Mouse (Mus musculus): ENCODE data around the gene Btn1a1. TPM values are rescaled to one million over a fixed set of nuclear protein-coding genes. Genes with fewer than 3 reads are reported as not detected.

The Btn1a1 gene
- polyA plus RNA-seq, 1 experiment from 2014 or later, result not detected

GRCm38 (mm10) chr13:23491990-23492389, 26.3 kb upstream of the Btn1a1 start:
- Histone ChIP-seq H3K4me2 (ENCODE audit: low read depth) (peak overlapping the region; percentile 28), H3K4me3 (ENCODE audit: low read depth, low read length) (peak overlapping the region; percentile 19; the same call in 1 of the 2 replicates), H3K9me3 (ENCODE audit: control insufficient read depth, low read length) (no peaks in the 10 kb centered on the region), H3K9ac (ENCODE audit: low read length) (no peak overlapping the region), H3K27ac (ENCODE audit: low read depth, low read length) (no peak overlapping the region), H3K36me3 (ENCODE audit: control insufficient read depth, insufficient read depth, low read length) (no peaks in the 10 kb centered on the region), H3K4me1 (ENCODE audit: control insufficient read depth, insufficient read depth, low read length) (no peaks in the 10 kb centered on the region), H3K27me3 (ENCODE audit: control insufficient read depth, insufficient read depth, low read length) (no peaks in the 10 kb centered on the region)
- DNase-seq (ENCODE audit: low spot score) (peak; percentile 41), ATAC-seq (ENCODE audit: insufficient read depth, low FRiP score, low TSS enrichment) (peak; percentile 56; the same call in 1 of the 2 replicates)
- 4% methylated on average over 14 of the region's 14 CpGs for WGBS

- H3K4me1 ChIP-seq (ENCODE audit: control insufficient read depth, insufficient read depth, low read length), result no peaks in the 10 kb centered on the region
- no peak overlapping the region for H3K27ac ChIP-seq (ENCODE audit: low read depth, low read length)
- no peaks in the 10 kb centered on the region for H3K36me3 ChIP-seq (ENCODE audit: control insufficient read depth, insufficient read depth, low read length)
- ATAC-seq (ENCODE audit: insufficient read depth, low FRiP score, low TSS enrichment) (no peak), DNase-seq (ENCODE audit: low spot score) (no peak)
- no peak overlapping the region for H3K4me3 ChIP-seq (ENCODE audit: low read depth, low read length)
- WGBS, result 24% methylated on average over 1 of the region's 1 CpGs
- H3K27me3 ChIP-seq (ENCODE audit: control insufficient read depth, insufficient read depth, low read length), result no peaks in the 10 kb centered on the region
- no peak overlapping the region for H3K4me2 ChIP-seq (ENCODE audit: low read depth)
- H3K9me3 ChIP-seq (ENCODE audit: control insufficient read depth, low read length), result no peaks in the 10 kb centered on the region
- no peak overlapping the region for H3K9ac ChIP-seq (ENCODE audit: low read length)
Measured at GRCm38 (mm10) chr13:23491263-23491662, 25.6 kb upstream of the Btn1a1 start.

DNA sequence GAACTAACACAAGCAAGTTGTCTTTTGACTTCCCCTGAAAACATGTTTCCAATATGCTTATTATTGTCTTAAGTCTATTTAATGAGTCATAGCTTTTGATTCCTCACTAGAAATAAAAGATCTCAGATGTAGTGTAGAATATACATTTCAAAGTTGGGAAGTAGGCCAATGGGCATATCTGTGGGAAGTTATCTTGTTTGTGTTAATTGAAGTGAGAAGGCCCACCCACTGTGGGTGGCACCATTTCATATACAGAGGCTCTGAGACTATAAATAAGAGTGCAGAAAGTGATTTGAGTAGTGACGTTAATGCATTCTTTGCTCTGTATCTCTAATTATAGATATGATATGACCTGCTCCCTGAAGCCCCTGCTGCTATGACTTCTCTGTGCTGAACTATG, 25.2 kb upstream of the Btn1a1 start:
- no peak for DNase-seq (ENCODE audit: low spot score)
- no peak overlapping the region for H3K9ac ChIP-seq (ENCODE audit: low read length)
- no peaks in the 10 kb centered on the region for H3K9me3 ChIP-seq (ENCODE audit: control insufficient read depth, low read length)
- ATAC-seq (ENCODE audit: insufficient read depth, low FRiP score, low TSS enrichment), result no peak
- H3K27me3 ChIP-seq (ENCODE audit: control insufficient read depth, insufficient read depth, low read length), result no peaks in the 10 kb centered on the region
- H3K4me1 ChIP-seq (ENCODE audit: control insufficient read depth, insufficient read depth, low read length), result no peaks in the 10 kb centered on the region
- H3K36me3 ChIP-seq (ENCODE audit: control insufficient read depth, insufficient read depth, low read length), result no peaks in the 10 kb centered on the region
- no peak overlapping the region for H3K27ac ChIP-seq (ENCODE audit: low read depth, low read length)
- WGBS, result 67% methylated on average over 1 of the region's 1 CpGs
- no peak overlapping the region for H3K4me3 ChIP-seq (ENCODE audit: low read depth, low read length)
- H3K4me2 ChIP-seq (ENCODE audit: low read depth), result no peak overlapping the region

DNA sequence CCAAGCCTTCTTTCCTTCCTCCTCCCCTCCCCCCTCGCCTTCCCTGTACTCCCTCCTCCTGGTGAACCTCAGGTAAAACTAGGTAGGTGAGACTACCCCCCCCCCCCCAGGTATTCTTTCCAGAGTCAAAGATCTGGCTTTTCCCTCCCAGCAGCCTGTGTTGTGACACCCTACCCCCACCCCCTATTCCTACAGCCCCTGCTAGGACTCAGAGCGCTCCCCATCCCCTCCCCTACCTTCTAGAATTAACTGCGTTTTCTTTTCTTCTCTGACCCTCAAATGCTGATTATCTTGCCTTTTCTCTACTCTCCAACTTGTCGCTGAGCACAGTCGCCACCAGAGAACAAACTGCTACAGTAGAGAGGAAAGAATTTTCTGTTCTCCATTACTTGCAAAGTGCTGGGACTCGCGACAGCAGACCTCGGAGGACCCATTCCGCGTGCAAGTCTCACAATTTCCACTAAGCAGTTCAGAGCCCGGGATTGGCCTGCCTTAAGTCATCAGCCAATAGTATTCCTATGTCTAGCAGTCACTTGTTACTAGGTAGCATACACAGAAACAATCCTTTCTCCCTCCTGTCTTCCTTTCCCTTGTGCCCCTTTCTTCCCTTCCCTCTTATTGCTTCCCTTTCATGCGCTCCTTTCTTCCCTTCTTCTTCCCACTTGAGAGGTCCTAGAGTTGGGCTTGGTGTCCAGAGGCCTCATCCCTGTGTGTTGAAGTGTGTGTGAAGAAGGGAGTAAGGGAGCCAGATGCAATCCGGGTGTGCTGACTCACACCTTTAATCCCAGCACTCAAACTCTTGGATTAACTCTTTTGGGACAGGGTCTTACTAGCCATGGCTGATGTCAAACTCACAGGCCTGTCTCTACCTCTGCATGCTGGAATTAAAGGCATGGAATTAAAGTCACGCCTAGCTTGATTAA, 23.0 kb upstream of the Btn1a1 start, which contains the start of gene Btn2a2:
Btn2a2 (minus strand) TSS at position 458 of the 923 bp plus-strand sequence.
- peak within 1 kb of the TSS; percentile 19; the same call in 1 of the 2 replicates for H3K4me3 ChIP-seq (ENCODE audit: low read depth, low read length)
- no peaks in the 10 kb centered on the region for H3K4me1 ChIP-seq (ENCODE audit: control insufficient read depth, insufficient read depth, low read length)
- no peaks in the 10 kb centered on the region for H3K36me3 ChIP-seq (ENCODE audit: control insufficient read depth, insufficient read depth, low read length)
- WGBS, result 6% methylated on average over 13 of the region's 14 CpGs
- peak within 1 kb of the TSS; percentile 36 for H3K4me2 ChIP-seq (ENCODE audit: low read depth)
- ATAC-seq (ENCODE audit: insufficient read depth, low FRiP score, low TSS enrichment) (peak; percentile 85), DNase-seq (ENCODE audit: low spot score) (peak; percentile 69)
- H3K9ac ChIP-seq (ENCODE audit: low read length), result no peak within 1 kb of the TSS
- no peaks in the 10 kb centered on the region for H3K9me3 ChIP-seq (ENCODE audit: control insufficient read depth, low read length)
- H3K27me3 ChIP-seq (ENCODE audit: control insufficient read depth, insufficient read depth, low read length), result no peaks in the 10 kb centered on the region
- no peak within 1 kb of the TSS for H3K27ac ChIP-seq (ENCODE audit: low read depth, low read length)

- Histone ChIP-seq H3K27ac (ENCODE audit: low read depth, low read length) (no peak overlapping the region), H3K36me3 (ENCODE audit: control insufficient read depth, insufficient read depth, low read length) (no peaks in the 10 kb centered on the region), H3K4me2 (ENCODE audit: low read depth) (no peak overlapping the region), H3K9ac (ENCODE audit: low read length) (no peak overlapping the region), H3K4me3 (ENCODE audit: low read depth, low read length) (no peak overlapping the region), H3K27me3 (ENCODE audit: control insufficient read depth, insufficient read depth, low read length) (no peaks in the 10 kb centered on the region), H3K4me1 (ENCODE audit: control insufficient read depth, insufficient read depth, low read length) (no peaks in the 10 kb centered on the region), H3K9me3 (ENCODE audit: control insufficient read depth, low read length) (no peaks in the 10 kb centered on the region)
- ATAC-seq (ENCODE audit: insufficient read depth, low FRiP score, low TSS enrichment) (no peak), DNase-seq (ENCODE audit: low spot score) (no peak)
- 41% methylated on average over 5 of the region's 5 CpGs for WGBS
Measured at GRCm38 (mm10) chr13:23485271-23485670, 19.6 kb upstream of the Btn1a1 start.

DNA sequence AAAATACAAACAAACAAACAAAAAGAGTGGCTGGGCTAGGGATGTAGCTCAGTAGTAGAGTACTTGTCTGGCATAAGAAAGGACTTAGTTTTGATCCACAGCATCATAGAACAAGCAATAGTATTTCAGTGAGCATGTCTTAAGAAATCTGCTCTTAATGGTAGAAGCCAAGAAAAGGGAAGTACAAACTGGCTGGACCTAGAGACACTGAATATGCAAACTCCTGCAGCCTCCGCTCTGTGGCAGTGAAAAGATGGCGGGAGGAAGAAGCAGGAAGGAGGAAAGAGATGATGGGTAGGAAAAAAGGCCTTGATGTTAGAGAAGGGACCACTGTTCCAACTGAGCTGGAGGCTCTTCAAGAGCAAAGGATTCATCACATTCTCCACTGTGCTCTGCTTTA, 17.5 kb upstream of the Btn1a1 start:
- H3K27ac ChIP-seq (ENCODE audit: low read depth, low read length), result no peak overlapping the region
- H3K4me1 ChIP-seq (ENCODE audit: control insufficient read depth, insufficient read depth, low read length), result no peaks in the 10 kb centered on the region

GRCm38 (mm10) chr13:23475658-23476057, 10.0 kb upstream of the Btn1a1 start:
- no peak overlapping the region for H3K27ac ChIP-seq (ENCODE audit: low read depth, low read length)
- H3K36me3 ChIP-seq (ENCODE audit: control insufficient read depth, insufficient read depth, low read length), result no peaks in the 10 kb centered on the region
- ATAC-seq (ENCODE audit: insufficient read depth, low FRiP score, low TSS enrichment) (no peak; the same call in 1 of the 2 replicates), DNase-seq (ENCODE audit: low spot score) (peak; percentile 28)
- H3K4me2 ChIP-seq (ENCODE audit: low read depth), result no peak overlapping the region
- H3K9ac ChIP-seq (ENCODE audit: low read length), result no peak overlapping the region; the same call in 1 of the 2 replicates
- no peak overlapping the region for H3K4me3 ChIP-seq (ENCODE audit: low read depth, low read length)
- no peaks in the 10 kb centered on the region for H3K9me3 ChIP-seq (ENCODE audit: control insufficient read depth, low read length)
- WGBS, result 7% methylated on average over 2 of the region's 2 CpGs
- no peaks in the 10 kb centered on the region for H3K4me1 ChIP-seq (ENCODE audit: control insufficient read depth, insufficient read depth, low read length)
- H3K27me3 ChIP-seq (ENCODE audit: control insufficient read depth, insufficient read depth, low read length), result no peaks in the 10 kb centered on the region

More for the DNA sequence above, 17.5 kb upstream of the Btn1a1 start:
- no peaks in the 10 kb centered on the region for H3K27me3 ChIP-seq (ENCODE audit: control insufficient read depth, insufficient read depth, low read length)
- H3K9me3 ChIP-seq (ENCODE audit: control insufficient read depth, low read length), result no peaks in the 10 kb centered on the region
- H3K4me3 ChIP-seq (ENCODE audit: low read depth, low read length), result no peak overlapping the region
- DNase-seq (ENCODE audit: low spot score) (no peak), ATAC-seq (ENCODE audit: insufficient read depth, low FRiP score, low TSS enrichment) (no peak)
- no peak overlapping the region for H3K9ac ChIP-seq (ENCODE audit: low read length)
- H3K36me3 ChIP-seq (ENCODE audit: control insufficient read depth, insufficient read depth, low read length), result no peaks in the 10 kb centered on the region
- no peak overlapping the region for H3K4me2 ChIP-seq (ENCODE audit: low read depth)
- 76% methylated on average over 2 of the region's 2 CpGs for WGBS

DNA sequence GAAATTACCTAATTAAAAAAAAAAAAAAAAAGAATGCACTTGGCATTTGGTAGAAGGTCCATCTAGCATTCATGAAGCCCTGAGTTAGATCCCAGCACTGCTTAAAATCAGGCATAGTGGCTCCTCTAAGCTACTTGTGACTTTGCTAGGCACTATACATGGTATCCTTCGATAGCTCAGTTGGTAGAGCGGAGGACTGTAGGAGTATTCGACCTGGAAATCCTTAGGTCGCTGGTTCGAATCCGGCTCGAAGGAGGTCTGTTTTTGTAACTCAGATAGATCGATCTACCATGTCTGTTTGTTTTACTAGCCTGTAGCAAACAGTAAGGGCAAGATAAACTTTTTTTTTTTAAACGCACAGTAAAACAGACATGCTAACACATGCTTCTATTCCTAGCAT, 1.2 kb upstream of the Btn1a1 start:
- Histone ChIP-seq H3K4me1 (ENCODE audit: control insufficient read depth, insufficient read depth, low read length) (peaks cover 9% of the 10 kb centered on the region; the same call in 1 of the 2 replicates), H3K4me3 (ENCODE audit: low read depth, low read length) (no peak overlapping the region), H3K9me3 (ENCODE audit: control insufficient read depth, low read length) (no peaks in the 10 kb centered on the region), H3K4me2 (ENCODE audit: low read depth) (no peak overlapping the region), H3K36me3 (ENCODE audit: control insufficient read depth, insufficient read depth, low read length) (no peaks in the 10 kb centered on the region), H3K9ac (ENCODE audit: low read length) (no peak overlapping the region), H3K27me3 (ENCODE audit: control insufficient read depth, insufficient read depth, low read length) (no peaks in the 10 kb centered on the region; the same call in 1 of the 2 replicates), H3K27ac (ENCODE audit: low read depth, low read length) (no peak overlapping the region)
- WGBS, result under 1% methylated on average over 9 of the region's 9 CpGs
- peak; percentile 83 for ATAC-seq (ENCODE audit: insufficient read depth, low FRiP score, low TSS enrichment)
- DNase-seq (ENCODE audit: low spot score), result peak; percentile 82
